Mouse (Mus musculus): Measurements from ENCODE around the gene Polr1b.

Polr1b gene

GRCm38 (mm10) chr2:129118061-129118460, 17.3 kb downstream of the Polr1b start:
- no peak for DNase-seq (ENCODE audit: extremely low spot score)

GRCm38 (mm10) chr2:129121986-129122385, 21.2 kb downstream of the Polr1b start:
- no peak for DNase-seq (ENCODE audit: extremely low spot score)

GRCm38 (mm10) chr2:129129412-129129929, 28.7 kb downstream of the Polr1b start, which contains the start of gene Chchd5:
Gene Chchd5, plus strand, starts transcription at chr2:129129700.
- peak; percentile 94 for DNase-seq (ENCODE audit: extremely low spot score)

- no peak for DNase-seq (ENCODE audit: extremely low spot score)
These were observed 29.3 kb downstream of the Polr1b start for GRCm38 (mm10) chr2:129129987-129130545.

GRCm38 (mm10) chr2:129130776-129131175, 30.0 kb downstream of the Polr1b start:
- no peak for DNase-seq (ENCODE audit: extremely low spot score)

GRCm38 (mm10) chr2:129132231-129132630, 31.4 kb downstream of the Polr1b start:
- no peak for DNase-seq (ENCODE audit: extremely low spot score)

GRCm38 (mm10) chr2:129133006-129133805, 32.4 kb downstream of the Polr1b start:
- no peak for DNase-seq (ENCODE audit: extremely low spot score)

GRCm38 (mm10) chr2:129139906-129140305, 39.1 kb downstream of the Polr1b start:
- DNase-seq (ENCODE audit: extremely low spot score), result no peak

GRCm38 (mm10) chr2:129148836-129149235, 48.0 kb downstream of the Polr1b start:
- no peak for DNase-seq (ENCODE audit: extremely low spot score)

GRCm38 (mm10) chr2:129150386-129150785, 49.6 kb downstream of the Polr1b start:
- DNase-seq (ENCODE audit: extremely low spot score), result no peak

GRCm38 (mm10) chr2:129151111-129151510, 50.3 kb downstream of the Polr1b start:
- DNase-seq (ENCODE audit: extremely low spot score), result no peak

GRCm38 (mm10) chr2:129152751-129153150, 52.0 kb downstream of the Polr1b start:
- DNase-seq (ENCODE audit: extremely low spot score), result no peak

- no peak for DNase-seq (ENCODE audit: extremely low spot score)
These were observed 64.0 kb downstream of the Polr1b start for GRCm38 (mm10) chr2:129164815-129165214.

GRCm38 (mm10) chr2:129166466-129167463, 66.0 kb downstream of the Polr1b start:
- no peak for DNase-seq (ENCODE audit: extremely low spot score)

- DNase-seq (ENCODE audit: extremely low spot score), result no peak
These were observed 72.6 kb downstream of the Polr1b start for GRCm38 (mm10) chr2:129173386-129173785.

GRCm38 (mm10) chr2:129174474-129174873, 73.7 kb downstream of the Polr1b start:
- peak; percentile 34 for DNase-seq (ENCODE audit: extremely low spot score)

GRCm38 (mm10) chr2:129175636-129176035, 74.8 kb downstream of the Polr1b start:
- DNase-seq (ENCODE audit: extremely low spot score), result no peak
